Mouse (Mus musculus) urinary bladder, postnatal 25 days (tissue): ENCODE measurements around the gene Ubl4b.

Source experiments
- DNase-seq: peaks from one replicate; pipeline ENCODE4 v3.0.0; 2022; ENCODE audit warnings: low spot score

The Ubl4b gene

DNA sequence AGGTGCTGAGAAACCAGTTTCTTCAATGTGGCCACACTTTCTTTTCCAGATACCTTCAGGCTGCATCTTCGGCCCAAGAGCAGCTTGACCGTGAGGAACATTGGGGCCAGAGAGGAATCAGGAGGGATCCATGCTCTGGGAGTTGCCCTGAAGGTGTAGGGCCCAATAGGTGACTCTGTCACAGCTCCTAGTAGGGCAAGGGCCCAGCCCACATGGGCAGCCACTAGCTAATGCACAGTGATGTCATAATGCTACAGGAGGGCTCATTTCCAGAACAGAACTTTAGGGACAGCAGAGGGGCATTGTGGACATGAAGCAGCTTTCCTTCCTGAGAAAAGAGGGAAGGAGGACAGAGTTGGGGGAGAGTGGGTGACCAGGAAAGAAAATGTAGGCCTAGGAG, at the start of gene Ubl4b:
TSS of gene Ubl4b (minus strand) at position 232 of the 400 bp plus-strand sequence.
- no peak for DNase-seq

DNA sequence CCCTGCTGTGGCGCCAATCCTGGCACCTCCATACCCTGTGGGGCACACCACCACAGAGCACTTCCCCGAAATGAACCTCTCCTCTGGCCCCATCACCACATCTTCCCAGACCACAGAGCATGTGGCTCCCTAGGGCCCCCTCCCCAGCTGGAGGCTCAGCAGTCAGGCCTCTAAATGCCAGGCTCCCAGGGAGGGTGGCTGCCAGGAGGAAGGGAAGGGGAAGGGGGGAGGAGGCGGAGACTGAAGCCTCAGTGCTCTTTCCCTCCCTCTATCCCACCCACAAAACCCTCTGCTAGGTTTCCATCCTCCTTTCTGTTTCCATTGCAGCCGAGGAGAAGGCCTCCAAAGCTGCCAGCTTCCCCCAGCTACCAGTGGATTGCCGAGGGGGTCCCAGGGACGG, 45.3 kb upstream of the Ubl4b start:
- no peak for DNase-seq

DNA sequence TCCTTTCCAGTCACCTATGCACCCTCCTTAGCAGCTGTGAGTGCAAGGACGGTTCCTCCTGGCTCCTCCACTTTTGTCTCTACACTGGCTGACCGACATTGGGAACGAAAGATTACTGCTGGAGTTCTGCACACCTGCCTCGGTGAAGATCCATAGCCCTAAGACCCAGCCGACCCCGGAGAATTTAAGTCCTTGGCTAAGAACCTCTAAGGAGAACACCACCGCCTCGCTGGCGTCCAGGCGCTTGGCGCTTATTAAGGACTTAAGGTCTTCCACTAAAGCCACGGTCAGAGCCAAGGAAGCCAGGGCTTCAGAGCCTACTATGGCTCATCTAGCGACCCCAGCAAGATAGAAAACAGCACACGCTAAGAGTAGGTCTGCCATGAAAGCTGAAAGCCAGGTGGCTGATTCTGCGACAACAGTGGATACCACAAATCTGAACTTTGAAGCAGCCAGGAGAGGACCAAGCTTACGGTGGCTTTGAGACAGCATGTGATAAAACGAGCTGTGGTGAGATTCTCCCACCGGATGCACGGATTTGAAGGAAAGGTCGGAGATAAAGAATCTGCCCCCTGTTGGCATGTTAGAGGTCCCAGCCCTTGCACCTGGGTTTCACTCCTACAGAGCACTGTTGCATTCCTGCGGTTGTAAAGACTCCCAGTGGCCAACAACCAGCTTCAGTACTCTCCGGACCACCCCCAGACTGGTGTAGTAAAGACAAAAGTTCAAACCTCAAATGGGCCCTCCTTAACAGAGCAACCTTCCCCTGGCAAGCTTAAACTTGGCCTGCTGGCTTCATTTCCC, 42.9 kb upstream of the Ubl4b start:
- DNase-seq, result no peak

DNA sequence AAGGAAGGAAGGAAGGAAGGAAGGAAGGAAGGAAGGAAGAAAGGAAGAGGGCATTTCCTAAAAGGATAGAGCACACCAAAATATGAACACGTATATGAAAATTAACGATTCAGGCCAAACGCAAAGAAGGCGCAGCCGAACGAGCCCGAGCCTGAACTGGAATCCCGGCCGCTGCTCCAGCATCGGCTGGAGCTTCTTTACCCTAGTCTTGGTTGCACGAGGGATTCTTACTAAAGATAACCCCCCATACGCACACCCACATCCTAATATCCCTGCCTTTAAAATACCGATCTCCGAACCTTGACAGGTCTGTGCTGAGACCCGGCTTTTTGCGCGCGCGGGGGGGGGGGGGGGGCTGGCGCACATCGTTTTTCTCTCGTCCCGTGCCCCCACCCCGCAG, 42.3 kb upstream of the Ubl4b start:
- DNase-seq, result no peak

- no peak for DNase-seq
Measured at GRCm38 (mm10) chr3:107596559-107596958, 41.7 kb upstream of the Ubl4b start.

- no peak for DNase-seq
Measured at GRCm38 (mm10) chr3:107595938-107596461, 41.1 kb upstream of the Ubl4b start.

GRCm38 (mm10) chr3:107595264-107595937, 40.5 kb upstream of the Ubl4b start:
- no peak for DNase-seq

DNA sequence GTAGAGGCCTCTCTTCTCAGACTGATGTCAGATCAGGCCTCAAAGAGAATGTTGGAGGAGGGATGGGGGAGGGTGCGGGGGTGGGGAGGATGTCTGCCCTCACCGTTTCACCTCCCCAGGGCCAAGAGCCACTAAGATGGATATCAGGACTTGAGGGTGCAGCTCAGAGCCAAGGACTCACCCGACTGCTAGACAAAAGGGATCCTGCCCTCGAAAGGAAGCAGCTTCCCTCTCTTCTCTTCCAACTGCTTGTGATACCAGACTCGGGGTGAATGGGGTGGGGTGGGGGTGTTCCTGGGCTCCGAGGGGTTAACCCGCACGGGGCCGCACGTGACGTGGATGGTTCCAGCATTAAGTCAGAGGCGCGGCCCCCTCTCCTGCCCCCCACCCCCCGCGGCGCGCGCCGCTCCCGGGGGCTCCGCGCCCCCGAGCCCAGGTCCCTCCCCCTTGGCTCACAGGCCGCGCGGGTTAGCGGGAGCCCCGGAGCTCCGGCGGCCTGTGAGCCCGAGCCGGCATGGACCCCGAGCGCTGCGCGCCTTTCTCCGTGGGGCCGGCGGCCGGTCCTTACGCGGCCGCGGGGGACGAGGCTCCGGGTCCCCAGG, 39.9 kb upstream of the Ubl4b start, which contains the start of gene Alx3:
TSS of gene Alx3 (plus strand) at position 370 of the 602 bp plus-strand sequence.
- no peak for DNase-seq

- no peak for DNase-seq
Measured at GRCm38 (mm10) chr3:107593632-107594031, 38.8 kb upstream of the Ubl4b start.

- no peak for DNase-seq
Measured at GRCm38 (mm10) chr3:107591612-107592011, 36.7 kb upstream of the Ubl4b start.

DNA sequence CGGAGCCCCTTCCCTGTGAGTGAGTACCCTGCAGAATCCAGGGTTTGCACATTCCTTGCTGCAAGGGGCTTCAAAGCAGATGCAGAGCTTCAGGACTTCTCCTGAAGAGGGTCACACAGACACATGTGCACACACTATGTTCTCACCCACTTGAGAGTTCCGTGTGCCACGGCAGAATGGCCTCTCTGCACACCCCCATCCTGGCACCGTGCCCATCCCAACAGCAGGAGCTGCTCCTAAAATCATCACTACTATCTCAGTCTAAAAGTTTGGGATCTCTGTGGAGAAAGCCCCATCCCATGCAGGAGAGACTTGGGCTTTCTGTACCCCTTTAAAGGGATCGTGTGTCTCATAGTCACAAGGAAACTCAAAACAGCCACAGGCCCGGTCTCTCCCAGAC, 31.6 kb upstream of the Ubl4b start:
- no peak for DNase-seq

- no peak for DNase-seq
Measured at GRCm38 (mm10) chr3:107583893-107584292, 29.0 kb upstream of the Ubl4b start.

- peak; percentile 10 for DNase-seq
Measured at GRCm38 (mm10) chr3:107582875-107583767, 28.2 kb upstream of the Ubl4b start.

DNA sequence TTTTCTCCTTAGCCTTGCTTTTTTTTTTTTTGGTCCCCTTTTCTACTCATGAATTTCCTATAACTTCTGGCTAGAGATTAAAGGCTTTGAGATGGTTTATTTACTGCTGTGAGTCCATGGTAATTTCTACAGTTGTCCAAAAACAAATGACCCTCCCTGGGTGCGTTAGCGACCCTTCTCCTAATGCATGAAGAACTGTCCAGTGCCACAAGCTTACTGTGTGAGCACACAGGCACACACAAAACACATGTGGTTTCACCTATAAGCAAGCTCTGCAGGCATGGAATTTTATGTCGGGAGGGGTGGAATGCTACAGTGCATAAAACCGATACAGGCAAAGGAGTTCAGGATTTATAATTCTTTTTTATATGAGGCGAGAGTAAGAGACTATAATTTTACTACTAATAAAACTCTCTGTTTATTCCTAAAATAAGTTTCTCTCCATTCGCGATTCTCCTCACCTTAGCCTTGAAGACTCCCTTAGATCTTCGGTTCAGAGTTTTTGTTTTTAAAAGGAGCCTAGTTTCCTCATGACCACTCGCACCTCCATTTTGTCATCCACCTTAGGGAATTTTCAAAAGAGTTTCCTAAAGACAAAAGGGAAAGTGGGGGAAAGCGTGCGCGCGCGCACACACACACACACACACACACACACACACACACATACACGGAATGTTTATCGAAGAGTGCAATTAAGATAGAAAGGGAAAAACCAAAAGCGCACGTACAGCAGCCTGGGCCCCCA, 27.4 kb upstream of the Ubl4b start:
- no peak for DNase-seq

DNA sequence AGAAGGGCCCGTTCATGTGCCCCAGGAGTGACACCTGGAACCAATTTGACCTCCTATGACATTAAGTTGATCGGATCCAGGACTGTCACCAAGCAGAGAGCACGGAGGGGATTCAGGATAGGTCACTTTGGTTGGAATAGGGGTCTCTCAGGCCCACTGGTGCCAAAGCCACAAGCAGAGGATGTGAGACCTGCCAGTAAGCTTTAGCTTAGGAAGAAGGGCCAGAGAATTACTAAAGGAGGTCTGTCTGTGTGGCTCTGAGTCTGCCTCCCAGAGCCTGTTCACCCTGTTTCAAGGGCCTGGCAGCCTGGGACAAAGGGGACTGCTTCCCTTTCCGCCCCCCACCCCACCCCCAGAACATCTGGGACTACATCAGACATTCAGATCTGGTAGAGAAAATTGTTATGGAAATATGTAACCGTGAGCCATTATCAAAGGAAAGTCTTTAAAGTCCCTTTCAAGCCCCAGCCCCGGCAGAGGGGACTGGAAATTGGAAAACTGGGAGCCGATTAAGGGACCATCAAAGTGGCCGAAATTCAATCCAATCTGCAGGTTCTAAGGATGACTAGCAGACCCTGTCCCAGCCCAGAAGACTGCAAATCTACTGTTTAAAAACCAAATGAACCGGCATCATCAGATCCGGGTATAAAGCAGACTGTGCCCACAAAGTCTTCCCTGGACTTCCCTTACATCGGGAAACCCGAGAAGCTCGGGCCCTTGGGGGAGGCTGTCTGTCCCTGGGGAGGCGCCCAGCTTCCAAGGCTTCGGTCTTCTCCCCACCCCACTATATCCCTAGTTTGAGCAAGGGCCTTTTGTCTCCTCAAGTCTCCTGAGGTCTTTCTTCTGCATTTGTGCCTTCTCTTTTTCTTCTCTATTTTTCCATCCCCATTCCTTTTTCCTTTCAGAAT, 26.5 kb upstream of the Ubl4b start:
- no peak for DNase-seq

DNA sequence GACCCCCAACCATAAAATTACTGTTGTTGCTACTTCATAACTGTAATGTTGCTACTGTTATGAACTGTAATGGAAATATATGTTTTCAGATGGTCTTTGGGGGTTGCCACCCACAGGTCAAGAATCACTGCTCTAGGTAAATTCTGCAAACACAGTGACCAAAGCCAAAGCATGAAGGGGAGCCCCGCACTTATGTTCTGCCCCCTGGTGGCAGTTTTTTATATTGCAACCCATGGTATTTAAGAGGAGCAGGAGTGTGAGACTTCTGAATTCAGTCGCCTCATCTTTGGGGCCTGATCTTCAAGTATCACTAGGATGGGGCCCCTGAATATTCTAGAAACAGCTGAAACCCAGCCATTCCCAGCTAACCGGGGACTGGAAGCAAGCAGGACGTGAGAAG, 24.6 kb upstream of the Ubl4b start:
- DNase-seq, result peak; percentile 62

DNA sequence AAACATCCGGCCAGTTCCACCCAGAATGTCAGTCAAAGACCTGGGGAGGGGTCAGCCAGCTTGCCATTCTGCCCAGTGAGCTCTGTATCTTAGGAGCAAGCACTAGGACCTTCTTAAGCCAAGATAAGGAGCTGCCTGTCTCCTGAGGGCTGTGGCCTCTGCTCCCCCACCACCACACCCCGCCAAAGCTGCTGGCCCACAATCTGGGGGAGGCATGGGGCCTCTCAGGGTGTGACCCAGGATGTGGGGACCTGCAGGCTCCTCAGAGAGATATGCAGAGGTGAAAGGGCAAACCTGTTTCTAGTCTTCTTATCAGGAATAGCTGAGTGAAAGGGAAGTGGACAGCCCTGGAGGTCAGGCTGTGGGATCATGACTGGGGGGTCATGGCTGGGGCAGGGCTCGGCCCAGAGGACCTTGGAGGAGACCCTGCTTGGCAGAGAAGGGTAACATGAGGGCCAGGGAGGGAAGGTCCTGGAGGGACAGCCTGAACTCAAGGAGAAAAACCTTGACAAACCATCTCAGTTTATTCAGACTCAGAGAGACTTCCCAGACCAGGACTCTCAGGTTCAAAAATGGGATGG, 23.0 kb upstream of the Ubl4b start:
- no peak for DNase-seq

DNA sequence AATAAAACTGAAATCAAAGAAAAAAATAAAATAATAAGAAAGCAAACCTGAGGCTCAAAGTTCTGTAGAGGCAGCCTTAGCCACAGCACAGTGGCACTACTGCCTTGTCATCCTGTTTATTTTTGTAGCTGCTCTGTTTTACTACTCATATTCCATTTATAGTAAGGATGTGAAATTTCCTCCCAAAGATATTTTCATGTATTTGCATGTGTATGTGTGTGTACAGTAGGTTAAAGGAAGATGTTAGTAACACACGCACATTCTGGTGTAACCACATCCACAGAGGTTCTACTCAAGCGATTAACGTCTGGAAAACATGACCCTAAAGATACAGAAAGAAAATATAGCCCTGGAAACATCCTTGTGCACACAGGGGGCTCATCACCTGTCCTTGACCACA, 21.9 kb upstream of the Ubl4b start:
- DNase-seq, result no peak

DNA sequence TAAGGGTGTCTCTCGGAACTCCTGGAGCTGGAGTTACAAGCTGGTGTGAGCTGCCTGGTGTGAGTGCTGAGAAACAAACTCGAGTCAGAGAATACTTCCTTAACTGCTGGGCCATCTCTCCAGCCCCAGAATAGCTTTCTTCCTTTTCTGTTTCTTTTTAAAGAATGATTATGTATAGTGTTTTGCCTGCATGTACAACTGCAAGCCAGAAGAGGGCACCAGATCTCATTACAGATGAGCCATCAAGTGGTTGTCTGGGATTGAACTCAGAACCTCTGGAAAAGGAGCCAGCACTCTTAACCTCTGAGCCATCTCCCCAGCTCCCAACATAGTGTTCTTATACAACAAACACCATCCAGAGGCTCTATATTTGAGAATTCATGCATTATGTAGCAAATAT, 16.3 kb upstream of the Ubl4b start:
- no peak for DNase-seq

DNA sequence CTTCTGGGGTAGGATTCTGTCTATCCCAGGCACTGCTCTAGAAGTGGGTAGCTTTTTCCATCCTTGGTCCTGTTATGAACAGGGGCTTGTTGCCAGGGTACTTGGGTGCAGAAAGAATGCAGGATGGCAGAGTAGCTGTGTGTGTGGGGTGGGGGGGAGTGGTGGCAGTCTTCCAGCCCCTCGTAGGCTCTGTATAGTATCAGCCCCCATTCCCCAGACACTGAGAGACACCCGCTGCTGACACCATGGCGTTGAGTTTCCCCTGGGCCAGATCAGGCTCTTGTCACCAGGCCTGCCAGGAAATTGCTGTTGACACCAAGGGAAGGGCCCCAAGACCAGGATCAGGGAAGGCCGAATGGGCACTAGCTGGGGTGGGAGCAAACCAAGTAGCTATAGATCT, 13.8 kb upstream of the Ubl4b start:
- no peak for DNase-seq
